15 mouse cellular contexts compared by ENCODE assay signal in genomic region chr5:148367816-148368215, GRCm38 (mm10). TPM values are rescaled to one million over a fixed set of nuclear protein-coding genes. Genes with fewer than 3 reads are reported as not detected.
A peak's percentile ranks its signal among the peaks of the same experiment; 100 is the strongest.
DNase-seq lines count a peak whose midpoint lies in the region.
"Had no signal": no experiment of that assay in that cellular context is flagged by ENCODE, and none has a peak within 500 bp of the region (broad histone marks: within the 10 kb centered on the region; RNA-seq: fewer than 3 reads in every experiment).

No protein-coding gene starts in this region.

- DNase-seq in adrenal gland, adult (ENCODE audit: inconsistent age in 2 of 2, low spot score in 1 of 2) = peak; percentile 62 to 83
- DNase-seq in adrenal gland, postnatal 10 days = no peak
- DNase-seq in adrenal gland, postnatal 14 days = peak; percentile 41
- no peak for DNase-seq in adrenal gland, adult 18-20 months (ENCODE audit: low spot score in 2 of 2)
- peak; percentile 44 for DNase-seq in NIH3T3 (ENCODE audit: low read depth)
- no peak for DNase-seq in left cerebral cortex, adult 11 months (ENCODE audit: low spot score)
- DNase-seq: adrenal gland, postnatal 25 days; B cell, adult 2 months; cerebellum, adult 11 months; cerebellum, adult 18-20 months; cerebellum, adult 8-10 months; cerebellum, adult 9-11 months; cerebellum, postnatal 14 days; cerebellum, postnatal 36 days; embryo, embryonic 11 days had no signal

RNA-seq across cellular contexts. Expression of gene Slc7a1, which starts 31.9 kb away (rescaled TPM):
- 10 to 100 TPM; 53.0 to 60.6 TPM for total RNA-seq in adrenal gland, postnatal 10 days (2021)
- 70.5 and 83.6 TPM in 2 replicates for total RNA-seq in adrenal gland, postnatal 14 days (2021)
- 10 to 100 TPM; 87.0 to 94.9 TPM for total RNA-seq in adrenal gland, adult 18-20 months (2021)

Comparison
In these comparisons a context has a peak if more than half of its experiments do, and no peak if none do; other contexts are left out.
1. DNase-seq: peak in adrenal gland, adult (2 of 2), adrenal gland, postnatal 14 days (single experiment) and NIH3T3 (single experiment); none in adrenal gland, postnatal 10 days (single experiment), adrenal gland, adult 18-20 months (0 of 2) and left cerebral cortex, adult 11 months (single experiment).